Mouse (Mus musculus) midbrain, embryonic 14.5 days (tissue): Measurements from ENCODE around the gene Ccdc39. TPM values are rescaled to one million over a fixed set of nuclear protein-coding genes. Genes with fewer than 3 reads are reported as not detected.

ENCODE experiments used
- ATAC-seq: fragments of 200-750 bp; cut with Nextera tagmentation; 2 replicates; pipeline ENCODE4 v1.8.0; 2017; ENCODE audit warnings: moderate number of reproducible peaks, moderate library complexity; ENCODE audit not compliant: low FRiP score, low TSS enrichment
- DNase-seq: peaks from one replicate; pipeline ENCODE4 v3.0.0-alpha.2; 2015
- H3K27ac ChIP-seq: fragments of 300-500 bp; sonication (generic); replicated peaks from 2 replicates; pipeline ENCODE4 v1.5.1; 2014; ENCODE audit warnings: mild to moderate bottlenecking, low read depth, low read length, moderate library complexity
- H3K27me3 ChIP-seq: fragments of 300-500 bp; sonication (generic); 2 replicates; pipeline ENCODE4 v1.6.1; 2014; ENCODE audit warnings: low read length, control low read depth, mixed read lengths; ENCODE audit not compliant: control insufficient read depth, insufficient read depth
- H3K36me3 ChIP-seq: fragments of 300-500 bp; sonication (generic); 2 replicates; pipeline ENCODE4 v1.6.1; 2014; ENCODE audit warnings: low read length, control low read depth; ENCODE audit not compliant: control insufficient read depth, insufficient read depth
- H3K4me1 ChIP-seq: fragments of 300-500 bp; sonication (generic); 2 replicates; pipeline ENCODE4 v1.6.1; 2014; ENCODE audit warnings: mild to moderate bottlenecking, antibody characterized with exemption, low read length, control low read depth; ENCODE audit not compliant: control insufficient read depth, insufficient read depth
- H3K4me2 ChIP-seq: fragments of 300-500 bp; sonication (generic); 2 replicates; pipeline ENCODE4 v1.6.1; 2014; ENCODE audit warnings: mild to moderate bottlenecking, low read length, moderate library complexity
- H3K4me3 ChIP-seq: fragments of 300-500 bp; sonication (generic); replicated peaks from 2 replicates; pipeline ENCODE4 v1.5.1; 2014; ENCODE audit warnings: low read depth, low read length
- H3K9ac ChIP-seq: fragments of 300-500 bp; sonication (generic); replicated peaks from 2 replicates; pipeline ENCODE4 v1.6.1; 2014; ENCODE audit warnings: mild to moderate bottlenecking, low read length, moderate library complexity
- H3K9me3 ChIP-seq: fragments of 300-500 bp; sonication (generic); 2 replicates; pipeline ENCODE4 v1.6.1; 2016; ENCODE audit warnings: low read length, control low read depth, mixed read lengths; ENCODE audit not compliant: control insufficient read depth
- WGBS: fragments of 180-500 bp; shearing (Covaris S2); extraction: QIAGEN DNeasy Blood & Tissue Kit; methylation state at CpG from one replicate; pipeline ENCODE4 v1.1.7; 2014; 5-methylcytosine and 5-hydroxymethylcytosine counted together
- polyA plus RNA-seq: library from polyadenylated mRNA; unstranded; fragments of >200 nt; fragmentation: Nextera tagmentation; extraction: Ambion mirVana; gene quantifications from 2 replicates; pipeline ENCODE4 v1.2.1, GENCODE M21; 2014

The Ccdc39 gene
- polyA plus RNA-seq, 1 experiment from 2014 or later: 16.9 TPM

DNA sequence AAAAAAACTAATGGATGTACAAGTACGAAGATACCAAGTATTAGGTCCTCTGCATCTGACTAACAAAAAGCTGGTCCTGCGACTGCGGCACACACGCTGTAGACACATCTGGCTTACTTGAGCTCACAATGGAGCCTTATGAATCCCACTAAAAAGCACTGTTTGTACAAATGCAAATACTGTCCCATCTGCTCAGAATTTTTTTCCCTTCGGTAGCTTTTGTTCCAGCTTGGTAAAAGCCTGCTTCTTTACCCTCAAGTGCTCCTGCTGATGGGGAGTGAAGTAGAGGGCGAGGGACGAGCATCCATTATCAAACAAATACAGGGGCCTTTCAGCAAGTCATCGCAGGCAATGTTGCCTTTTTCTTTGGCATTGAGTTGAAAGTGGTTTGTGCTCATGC is 29.3 kb upstream of the Ccdc39 start:
- no peak overlapping the region for H3K4me3 ChIP-seq
- 31% methylated on average over 8 of the region's 8 CpGs for WGBS
- peaks cover 8% of the 10 kb centered on the region; the same call in 1 of the 2 replicates for H3K4me1 ChIP-seq
- H3K4me2 ChIP-seq: no peak overlapping the region
- H3K27ac ChIP-seq: no peak overlapping the region
- H3K9me3 ChIP-seq: no peaks in the 10 kb centered on the region
- no peaks in the 10 kb centered on the region for H3K36me3 ChIP-seq
- H3K9ac ChIP-seq: no peak overlapping the region
- H3K27me3 ChIP-seq: no peaks in the 10 kb centered on the region
- DNase-seq: peak; percentile 13
- no peak for ATAC-seq

DNA sequence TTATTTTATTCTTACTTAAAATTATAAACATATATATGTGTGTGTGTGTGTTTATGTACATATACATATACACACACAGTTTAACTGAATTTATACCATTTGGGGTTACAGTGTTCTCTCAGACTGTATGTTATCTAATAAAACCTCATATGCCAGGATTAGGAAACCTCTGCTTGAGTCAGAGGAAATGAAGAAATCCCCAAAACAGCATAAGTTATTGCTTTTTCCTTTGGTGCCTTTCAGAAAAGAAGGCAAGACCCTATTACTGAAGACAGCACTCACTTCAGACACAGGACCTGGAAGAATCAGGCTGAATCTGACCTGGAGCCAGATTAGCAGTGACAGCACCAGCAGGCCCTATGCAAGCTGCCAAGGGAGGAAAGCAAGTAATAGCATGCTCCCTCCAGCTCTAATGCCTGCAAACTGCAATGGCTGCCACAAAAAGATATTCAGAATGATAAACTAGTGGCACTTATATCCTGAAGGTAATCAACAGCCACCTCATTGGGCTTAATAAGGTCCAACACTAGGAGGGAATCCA is 20.0 kb upstream of the Ccdc39 start:
- Histone ChIP-seq H3K9ac (no peak overlapping the region), H3K4me1 (no peaks in the 10 kb centered on the region), H3K27ac (no peak overlapping the region), H3K4me3 (no peak overlapping the region), H3K27me3 (no peaks in the 10 kb centered on the region), H3K9me3 (no peaks in the 10 kb centered on the region), H3K36me3 (no peaks in the 10 kb centered on the region), H3K4me2 (no peak overlapping the region)
- ATAC-seq (no peak), DNase-seq (no peak)

DNA sequence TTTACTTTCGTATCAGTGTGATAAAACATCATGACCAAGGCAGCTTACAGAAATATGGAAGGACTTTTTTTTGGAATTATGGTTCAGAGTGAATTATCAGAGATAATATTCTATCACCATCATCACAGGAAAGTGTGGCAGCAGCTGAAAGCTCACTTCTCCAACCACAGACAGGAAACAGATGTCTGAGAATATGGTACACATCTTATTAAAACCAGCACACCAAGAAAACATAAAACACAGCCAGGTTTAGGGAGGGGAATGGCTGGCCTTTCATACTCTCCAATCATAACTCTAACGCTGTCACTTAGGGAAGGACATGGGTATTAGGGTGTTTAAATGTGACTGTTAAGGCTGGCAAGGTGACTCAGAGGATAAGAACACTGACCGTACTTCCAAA is 14.8 kb upstream of the Ccdc39 start:
- H3K9ac ChIP-seq: no peak overlapping the region
- no peak overlapping the region for H3K4me3 ChIP-seq
- no peaks in the 10 kb centered on the region for H3K4me1 ChIP-seq
- ATAC-seq: no peak
- H3K9me3 ChIP-seq: no peaks in the 10 kb centered on the region
- DNase-seq: no peak
- no peaks in the 10 kb centered on the region for H3K27me3 ChIP-seq
- H3K36me3 ChIP-seq: no peaks in the 10 kb centered on the region
- H3K4me2 ChIP-seq: no peak overlapping the region
- 93% methylated on average over 3 of the region's 3 CpGs for WGBS
- H3K27ac ChIP-seq: no peak overlapping the region

DNA sequence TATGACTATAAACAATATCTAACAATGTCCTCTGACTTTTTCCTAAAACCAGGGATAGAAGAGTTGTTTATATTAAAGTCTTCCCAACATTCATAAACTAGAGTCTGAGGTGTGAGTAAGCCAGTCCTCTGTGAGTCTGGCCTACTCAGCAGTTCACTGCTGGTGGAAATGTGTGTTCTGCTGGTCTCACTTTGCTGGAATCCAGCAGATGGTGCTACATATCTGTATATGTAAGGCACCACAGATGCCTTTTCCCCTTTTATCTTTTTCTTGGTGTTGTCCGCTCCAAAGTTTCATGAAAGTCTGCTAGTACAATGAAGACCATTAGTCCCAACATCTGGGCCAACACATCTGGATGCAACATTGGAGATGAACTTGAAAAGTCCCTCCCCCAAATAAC is 9.0 kb upstream of the Ccdc39 start:
- no peak overlapping the region for H3K27ac ChIP-seq
- no peaks in the 10 kb centered on the region for H3K4me1 ChIP-seq
- ATAC-seq (no peak), DNase-seq (peak; percentile 62)
- H3K9me3 ChIP-seq: no peaks in the 10 kb centered on the region
- H3K4me3 ChIP-seq: no peak overlapping the region
- H3K9ac ChIP-seq: no peak overlapping the region
- H3K4me2 ChIP-seq: no peak overlapping the region
- WGBS: 60% methylated on average over 1 of the region's 1 CpGs
- H3K36me3 ChIP-seq: no peaks in the 10 kb centered on the region
- H3K27me3 ChIP-seq: no peaks in the 10 kb centered on the region

DNA sequence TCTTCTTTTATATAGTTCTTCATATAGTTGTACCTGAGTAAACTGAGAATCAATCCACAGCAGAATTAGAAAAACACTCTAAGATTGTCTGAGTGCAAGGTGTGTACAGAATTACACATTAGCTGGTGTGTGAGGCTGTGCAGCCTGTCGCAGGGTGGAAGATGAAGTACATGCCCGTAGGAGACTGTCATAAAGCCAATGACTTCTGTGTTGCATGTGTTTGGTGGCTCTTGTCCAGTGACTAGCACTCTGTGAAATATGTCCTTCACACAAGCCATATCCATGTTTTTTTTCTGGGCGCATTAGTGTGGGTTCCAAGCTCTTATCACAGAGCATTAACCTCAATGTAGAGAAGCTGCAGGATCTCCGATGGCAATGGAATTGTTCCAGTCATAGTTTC is 6.7 kb upstream of the Ccdc39 start:
- Histone ChIP-seq H3K36me3 (no peaks in the 10 kb centered on the region), H3K4me1 (no peaks in the 10 kb centered on the region), H3K4me2 (no peak overlapping the region), H3K9ac (no peak overlapping the region), H3K27ac (no peak overlapping the region), H3K4me3 (no peak overlapping the region), H3K27me3 (no peaks in the 10 kb centered on the region), H3K9me3 (no peaks in the 10 kb centered on the region)
- no peak for ATAC-seq
- no peak for DNase-seq
- 93% methylated on average over 4 of the region's 4 CpGs for WGBS

DNA sequence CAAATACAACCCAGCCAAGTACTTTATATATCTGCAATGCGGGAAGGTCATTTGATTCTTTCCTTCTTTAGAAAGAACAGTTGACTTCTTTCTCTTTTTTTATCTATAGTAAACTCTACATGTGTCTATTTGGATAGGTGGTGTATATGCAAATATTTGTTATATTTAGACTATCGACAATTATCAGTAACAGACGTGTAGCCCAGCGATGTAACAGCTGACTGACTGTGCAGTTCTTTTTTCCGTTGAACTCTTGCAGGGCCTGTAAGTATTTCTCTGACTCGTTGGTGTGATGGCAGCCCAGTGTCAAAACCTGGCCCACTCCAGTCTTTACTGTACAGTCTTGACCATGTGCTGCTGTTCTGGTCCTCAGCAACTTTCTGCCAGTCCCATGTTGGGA is 2.5 kb upstream of the Ccdc39 start:
- DNase-seq: no peak
- H3K27ac ChIP-seq: no peak overlapping the region
- H3K4me3 ChIP-seq: no peak overlapping the region
- WGBS: 87% methylated on average over 6 of the region's 6 CpGs
- peaks cover 10% of the 10 kb centered on the region; the same call in 1 of the 2 replicates for H3K4me1 ChIP-seq
- H3K9ac ChIP-seq: no peak overlapping the region
- H3K27me3 ChIP-seq: no peaks in the 10 kb centered on the region
- H3K4me2 ChIP-seq: no peak overlapping the region
- no peak for ATAC-seq
- H3K36me3 ChIP-seq: no peaks in the 10 kb centered on the region
- H3K9me3 ChIP-seq: no peaks in the 10 kb centered on the region

DNA sequence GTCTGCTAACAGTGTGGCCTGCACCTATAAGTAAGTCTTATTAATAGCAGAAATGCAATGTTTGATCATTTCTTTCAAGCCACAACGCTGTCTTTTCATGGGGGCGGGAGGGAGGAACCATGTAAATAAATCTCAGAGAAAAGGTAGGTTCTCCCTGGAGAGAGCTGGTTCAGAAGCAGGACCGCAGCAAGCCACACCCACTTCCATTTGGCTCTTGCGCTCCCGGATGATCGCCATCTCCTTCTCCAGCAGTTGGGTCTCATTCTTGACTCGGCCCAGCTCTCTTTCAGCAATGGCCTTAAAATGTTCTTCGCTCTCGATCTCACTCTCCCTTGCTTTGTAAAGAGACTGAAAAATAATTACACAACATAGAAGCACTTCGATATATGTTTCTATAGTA is 5.2 kb downstream of the Ccdc39 start:
- Histone ChIP-seq H3K27me3 (no peaks in the 10 kb centered on the region), H3K4me3 (no peak overlapping the region), H3K4me2 (no peak overlapping the region), H3K36me3 (no peaks in the 10 kb centered on the region), H3K9ac (no peak overlapping the region), H3K27ac (no peak overlapping the region), H3K9me3 (no peaks in the 10 kb centered on the region), H3K4me1 (peaks cover 4% of the 10 kb centered on the region; the same call in 1 of the 2 replicates)
- WGBS: 76% methylated on average over 10 of the region's 10 CpGs
- ATAC-seq (no peak), DNase-seq (no peak)

DNA sequence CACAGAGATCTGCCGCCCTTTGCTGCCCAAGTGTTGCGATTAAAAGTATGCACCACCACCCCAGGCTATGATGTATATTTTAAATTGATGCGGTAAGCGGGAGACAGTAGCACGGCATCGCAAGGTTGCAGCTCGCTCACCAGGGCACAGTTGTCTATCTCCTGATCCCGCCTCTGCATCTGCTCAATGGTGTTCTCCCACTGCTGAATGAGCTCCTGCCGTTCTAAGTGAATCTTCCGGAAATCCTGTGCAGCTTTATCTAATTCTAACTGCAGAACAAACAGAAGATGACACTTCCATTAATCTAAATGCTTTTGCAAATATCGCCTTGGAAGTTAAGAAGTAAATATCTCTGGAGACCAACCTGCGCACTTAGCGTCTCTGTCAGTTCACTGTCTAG is 7.5 kb downstream of the Ccdc39 start:
- Histone ChIP-seq H3K27ac (no peak overlapping the region), H3K27me3 (no peaks in the 10 kb centered on the region), H3K9me3 (no peaks in the 10 kb centered on the region), H3K4me1 (no peaks in the 10 kb centered on the region), H3K4me3 (no peak overlapping the region), H3K36me3 (peaks cover 4% of the 10 kb centered on the region; the same call in 1 of the 2 replicates), H3K4me2 (no peak overlapping the region), H3K9ac (no peak overlapping the region)
- WGBS: 93% methylated on average over 13 of the region's 13 CpGs
- ATAC-seq (no peak), DNase-seq (no peak)

DNA sequence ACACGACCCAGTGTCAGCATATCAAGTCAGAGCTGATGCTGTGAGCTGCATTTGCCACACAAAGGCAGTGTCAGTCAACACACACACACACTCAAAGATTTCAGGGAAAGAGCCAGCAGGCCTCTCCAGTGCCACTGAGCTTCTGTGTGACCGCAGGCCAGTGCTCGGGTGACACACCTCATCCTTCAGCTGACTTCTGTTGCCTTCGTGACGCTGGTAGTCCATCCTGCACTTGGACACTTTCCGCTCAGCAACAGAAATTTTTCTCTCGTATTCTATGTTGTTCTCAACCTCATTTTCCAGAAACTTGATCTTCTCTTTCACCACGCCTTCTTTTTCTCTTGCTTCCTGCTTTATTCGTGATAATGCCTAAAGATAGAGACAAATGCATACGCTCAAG is 11.8 kb downstream of the Ccdc39 start:
- Histone ChIP-seq H3K36me3 (peaks cover 4% of the 10 kb centered on the region; the same call in 1 of the 2 replicates), H3K9me3 (no peaks in the 10 kb centered on the region), H3K4me3 (no peak overlapping the region), H3K27ac (no peak overlapping the region), H3K4me2 (no peak overlapping the region), H3K27me3 (no peaks in the 10 kb centered on the region), H3K9ac (no peak overlapping the region), H3K4me1 (no peaks in the 10 kb centered on the region)
- WGBS: 89% methylated on average over 10 of the region's 10 CpGs
- ATAC-seq (no peak), DNase-seq (no peak)
